Mouse (Mus musculus) monocyte, adult 2 months (primary cell): ENCODE data around the gene Rbbp5.

Experiments used
- DNase-seq, 2 experiments: peaks; one replicate each; pipeline ENCODE4 v3.0.0; 2022; ENCODE audit warnings: low spot score in 2 of 2, low read depth in 1 of 2

Rbbp5 gene

GRCm38 (mm10) chr1:132537736-132538135 lies 60.6 kb downstream of the Rbbp5 start:
- DNase-seq = no peak

GRCm38 (mm10) chr1:132540701-132541100 lies 63.5 kb downstream of the Rbbp5 start:
- no peak for DNase-seq

DNA sequence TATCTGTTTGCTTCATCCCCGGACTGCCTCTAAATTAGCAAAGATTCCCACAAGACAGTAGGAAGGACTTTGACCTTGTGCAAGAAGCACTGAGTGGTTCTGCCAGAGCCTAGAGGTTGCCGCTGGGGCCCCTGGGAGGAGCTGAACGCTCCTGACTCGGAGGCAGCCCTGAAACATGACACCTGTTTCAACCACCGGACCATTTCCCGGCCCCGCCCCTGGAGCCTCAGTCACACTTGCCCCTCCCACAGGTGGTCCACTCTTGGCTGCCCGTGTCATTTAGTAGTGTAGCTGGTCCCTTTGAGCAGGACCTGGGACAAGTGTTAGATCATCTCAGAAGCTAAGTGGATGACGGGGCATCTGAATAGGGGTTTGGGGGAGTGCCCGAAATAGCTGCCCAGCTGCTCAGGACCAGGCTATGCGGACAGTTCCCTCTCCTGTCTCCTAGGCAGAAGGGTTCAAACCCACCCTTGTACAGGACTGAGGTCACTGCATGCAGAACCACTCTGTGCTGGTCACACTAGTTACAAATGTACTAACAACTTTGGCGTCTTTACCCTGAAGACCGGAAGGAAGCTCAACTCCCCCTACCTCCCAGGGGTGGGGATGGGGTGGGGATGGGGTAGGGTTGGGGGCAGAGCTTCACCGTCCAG lies 64.1 kb downstream of the Rbbp5 start:
- DNase-seq = no peak

DNA sequence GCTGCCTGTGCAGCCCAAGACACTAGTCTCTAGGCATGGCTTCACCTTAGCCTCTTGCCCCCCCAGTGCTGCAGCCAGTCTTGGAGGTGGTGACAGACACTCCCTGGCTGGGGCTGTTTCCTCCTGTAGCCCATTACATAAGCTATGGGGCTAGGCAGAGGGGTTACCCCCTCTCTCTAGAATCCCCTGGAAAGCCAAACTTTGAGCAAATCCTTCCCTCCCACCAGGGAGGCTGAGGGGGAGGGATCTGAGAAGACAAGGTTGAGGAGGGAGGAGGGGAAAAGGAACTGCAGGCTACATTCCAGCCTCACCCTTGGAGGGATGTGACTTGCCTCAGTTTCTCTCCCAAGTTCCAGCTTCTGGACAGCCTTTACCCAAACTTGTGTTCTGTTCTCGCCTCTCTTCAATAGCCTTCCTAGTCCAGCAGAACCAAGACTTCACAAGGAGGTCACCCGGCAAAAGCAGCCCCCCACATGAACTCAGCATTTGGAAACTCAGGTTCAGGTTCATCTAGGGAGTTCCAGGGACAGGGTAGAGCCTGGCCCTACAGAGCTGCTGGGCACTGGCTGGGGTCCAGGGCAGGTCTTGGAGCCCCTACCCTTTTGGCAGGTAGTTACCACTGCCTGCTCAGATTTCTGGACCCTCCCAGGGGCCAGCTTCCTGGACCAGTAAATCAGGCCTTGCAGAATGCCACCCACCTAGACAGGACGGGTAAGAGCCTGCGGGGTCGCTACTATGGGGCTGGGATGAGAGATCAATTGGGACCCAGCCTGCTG lies 64.8 kb downstream of the Rbbp5 start:
- DNase-seq = no peak

- no peak for DNase-seq
Observed at GRCm38 (mm10) chr1:132542762-132543306, 65.7 kb downstream of the Rbbp5 start, which contains the start of gene Cntn2. Gene Cntn2, minus strand, starts transcription at chr1:132543256.

DNA sequence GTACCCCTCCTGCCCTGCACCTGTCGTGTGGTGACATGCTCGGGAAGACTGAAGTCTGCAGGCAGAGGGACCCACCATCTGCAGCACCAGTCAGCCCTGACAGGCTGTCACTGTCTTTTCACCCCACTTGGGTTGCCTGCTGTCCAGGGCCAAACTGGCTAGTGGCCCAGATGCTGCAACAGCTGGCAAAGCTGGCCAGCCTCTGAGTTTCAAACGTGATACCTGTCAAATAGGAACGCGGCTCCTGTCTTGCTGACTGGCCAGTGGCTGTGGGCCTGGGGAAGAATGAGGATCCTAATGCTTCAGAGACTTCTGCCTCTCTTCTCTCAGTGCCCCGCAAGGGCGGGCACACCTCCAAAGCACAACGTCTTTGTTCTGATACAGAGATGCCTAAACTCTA lies 66.6 kb downstream of the Rbbp5 start:
- DNase-seq = no peak
